Mouse (Mus musculus): ENCODE data around the gene Yipf3. TPM values are rescaled to one million over a fixed set of nuclear protein-coding genes. Genes with fewer than 3 reads are reported as not detected.

Yipf3 gene
- total RNA-seq (2023) = 105 TPM

DNA sequence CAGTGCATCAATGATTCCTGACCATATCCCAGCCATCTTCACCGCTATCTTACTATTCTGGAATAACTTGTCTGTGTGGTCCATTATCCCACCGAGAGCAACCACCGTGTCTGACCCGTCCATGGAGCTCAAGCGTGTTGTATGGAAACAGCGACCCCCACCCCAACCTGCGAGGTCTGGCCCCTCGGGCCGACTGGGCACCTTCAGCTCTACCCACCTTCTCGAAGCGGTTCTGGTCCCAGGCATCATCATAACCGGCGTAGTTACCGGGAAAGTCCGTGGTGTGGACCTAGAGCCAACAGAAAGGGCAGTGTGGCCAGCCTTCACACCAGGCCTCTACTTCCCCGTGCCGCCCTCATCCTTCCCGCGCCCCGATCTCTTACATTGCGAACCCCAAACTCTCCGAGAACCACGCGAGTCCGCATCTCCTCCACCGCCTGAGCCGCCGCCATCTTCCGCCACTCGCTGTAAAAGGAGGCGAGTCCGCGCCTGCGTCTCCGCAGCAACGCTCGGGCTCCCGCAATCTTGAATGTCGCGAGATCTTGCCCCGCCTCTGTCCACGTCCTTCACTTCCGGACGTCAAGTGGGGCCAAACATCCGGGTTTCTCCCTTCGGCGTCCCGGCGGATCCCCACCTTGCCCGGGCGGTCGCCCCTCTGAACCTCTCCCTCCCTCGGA, at the start of gene Yipf3, which contains the start of gene Polr1c:
Gene Yipf3 (plus strand): TSS at position 569 of the 677 bp plus-strand sequence.
Gene Polr1c (minus strand): TSS at position 543 of the 677 bp plus-strand sequence.

DNA sequence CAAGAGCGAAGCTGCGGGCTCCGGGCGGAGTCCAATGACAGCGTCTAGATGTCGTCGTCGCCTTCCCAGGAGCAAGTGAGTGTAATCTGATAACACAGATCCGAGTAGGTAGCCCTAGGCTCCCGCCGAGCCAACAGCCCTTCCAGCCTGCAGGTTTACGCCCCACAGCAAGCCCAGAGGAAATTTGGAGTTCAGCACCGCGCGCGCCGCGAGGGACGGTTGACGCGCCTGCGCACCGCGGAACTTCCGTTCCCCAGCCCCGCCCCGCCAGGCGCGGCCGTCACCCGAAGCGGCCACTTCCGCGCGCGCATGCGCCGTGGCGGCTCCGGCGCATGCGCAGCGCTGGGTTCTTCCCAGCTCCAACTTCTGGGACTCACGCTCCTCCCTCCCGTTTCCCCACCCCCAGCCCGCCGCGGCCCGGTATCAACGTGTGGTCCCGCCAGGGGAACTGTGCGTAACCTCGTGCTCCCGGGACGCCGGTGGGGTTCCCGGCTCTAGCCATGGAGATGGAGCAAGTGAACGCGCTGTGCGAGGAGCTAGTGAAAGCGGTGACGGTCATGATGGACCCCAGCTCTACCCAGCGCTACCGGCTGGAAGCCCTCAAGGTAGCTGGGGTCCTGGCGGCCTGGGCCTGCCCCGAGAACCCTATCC, 45.3 kb upstream of the Yipf3 start, which contains the start of the genes Polh and Xpo5:
Gene Polh (minus strand): TSS at position 225 of the 651 bp plus-strand sequence.
Gene Xpo5 (plus strand): TSS at position 362 of the 651 bp plus-strand sequence.

DNA sequence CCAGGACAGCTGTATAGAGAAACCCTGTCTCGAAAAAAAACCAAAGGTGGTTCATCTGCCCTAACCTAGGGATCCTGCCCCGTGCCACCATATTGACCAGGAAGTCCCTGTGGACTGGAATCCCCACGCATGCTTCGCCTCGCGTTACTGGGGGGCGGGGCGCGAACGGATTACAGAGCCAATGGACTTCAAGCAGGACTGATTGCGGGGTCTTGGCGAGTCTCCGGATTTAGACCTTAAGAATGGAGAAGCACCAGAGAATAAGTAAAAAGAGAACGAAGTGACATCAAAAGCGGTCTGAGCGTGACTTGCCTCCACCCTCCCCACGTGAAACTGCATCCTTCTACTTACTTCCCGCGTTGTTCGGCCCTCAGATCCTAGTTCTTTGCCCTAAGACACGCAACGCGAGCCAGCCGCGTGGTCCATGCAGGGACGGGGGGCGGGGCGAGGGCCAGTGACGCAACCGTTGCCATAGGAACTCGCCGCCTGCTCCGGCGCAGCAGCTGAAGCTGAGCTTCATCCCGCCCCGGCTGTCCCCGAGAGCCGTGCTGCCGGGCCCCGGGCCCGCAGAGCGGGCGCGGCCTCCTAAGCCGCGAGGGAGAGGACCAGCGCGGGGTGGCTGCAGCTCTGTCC, 5.7 kb downstream of the Yipf3 start, which contains the start of gene Lrrc73:
Gene Lrrc73 (plus strand): TSS at position 80 of the 633 bp plus-strand sequence.

DNA sequence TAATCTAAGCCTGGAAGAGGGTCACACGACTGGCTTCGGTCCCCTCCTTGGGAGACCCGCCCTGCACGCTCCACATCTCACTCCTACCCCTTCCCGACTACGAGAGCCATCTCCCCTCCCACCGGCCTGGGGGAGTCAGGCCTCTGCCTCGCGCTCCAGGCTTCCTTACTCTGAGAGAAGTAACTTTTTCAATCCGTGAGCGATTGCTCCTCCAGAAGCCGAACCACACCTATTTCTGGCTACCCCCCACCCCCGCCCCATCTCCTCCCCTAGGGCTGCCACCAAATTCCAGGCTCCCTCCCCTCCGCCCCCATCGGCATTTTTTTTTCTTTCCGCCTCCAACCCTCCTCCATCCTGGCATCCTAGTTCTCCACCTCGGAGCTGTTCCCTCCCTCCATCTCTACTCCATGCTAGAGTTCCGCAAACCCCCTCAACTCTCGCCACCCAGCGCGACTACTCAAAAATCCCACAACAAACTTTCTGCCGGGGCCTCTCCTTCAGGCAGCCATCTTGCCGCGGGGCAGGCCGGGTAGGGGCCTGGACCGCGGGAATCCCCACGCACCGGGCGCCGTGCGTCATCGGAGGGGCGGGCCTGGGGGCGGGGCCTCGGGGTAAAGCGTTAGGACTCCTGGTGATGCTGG, 34.7 kb downstream of the Yipf3 start, which contains the start of gene Tjap1:
Gene Tjap1 (minus strand): TSS at position 544 of the 641 bp plus-strand sequence.

DNA sequence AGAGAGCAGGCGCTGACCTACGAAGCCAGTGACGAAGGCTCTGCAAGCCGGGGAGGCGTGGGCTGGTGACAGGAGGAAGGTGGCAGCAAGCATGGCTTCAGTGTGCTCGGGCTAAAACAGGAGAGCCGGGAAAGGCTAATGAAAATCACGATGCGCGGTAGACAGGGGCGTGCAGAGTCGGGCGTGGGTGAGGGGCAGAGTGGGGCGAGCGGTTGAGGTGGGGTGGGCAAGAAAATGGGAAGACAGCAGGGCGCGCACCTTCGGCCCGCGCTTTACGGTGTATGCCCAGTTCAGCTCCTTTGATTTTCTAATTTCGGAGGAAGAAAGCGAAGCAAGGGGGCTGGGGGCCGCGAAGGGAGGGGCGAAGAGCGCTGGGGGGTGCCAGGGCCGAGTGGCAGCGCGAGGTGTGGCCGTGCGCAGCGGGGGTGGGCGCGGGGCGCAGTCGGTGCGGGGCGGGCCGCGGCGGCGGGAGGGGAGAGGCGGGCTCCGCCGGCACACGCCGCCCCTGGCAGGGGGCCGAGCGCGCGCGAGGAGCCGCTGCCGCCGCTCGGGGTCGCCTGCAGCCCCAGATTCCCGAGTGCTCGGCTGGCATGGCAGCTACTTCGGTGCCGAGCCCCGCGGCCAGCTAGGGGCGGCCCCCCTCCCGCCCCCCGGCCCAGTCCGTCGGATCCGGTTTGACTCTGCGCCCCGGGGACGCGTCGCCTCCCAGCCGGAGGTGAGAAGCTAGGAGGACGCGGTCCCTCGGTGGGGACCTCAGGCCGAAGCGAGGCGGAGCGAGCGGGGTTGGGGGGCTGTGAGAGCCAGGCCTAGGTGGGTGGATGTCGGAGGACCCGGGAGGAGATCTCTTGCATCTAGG, 49.7 kb downstream of the Yipf3 start, which contains the start of gene Dlk2:
Gene Dlk2 (plus strand): TSS at position 58 of the 856 bp plus-strand sequence.

Other genes with a start within 250 kb of the Yipf3 start
- gene Vegfa, start 215.7 kb upstream of the Yipf3 start, total RNA-seq (2023) = 9.1 TPM
- 61.7 TPM for gene Mrps18a, start 137.1 kb upstream of the Yipf3 start, total RNA-seq (2023)
- not detected for gene Rsph9, start 103.9 kb upstream of the Yipf3 start, total RNA-seq (2023)
- gene Mad2l1bp, start 94.5 kb upstream of the Yipf3 start, total RNA-seq (2023) = 21.1 TPM
- 165 TPM for gene Gtpbp2, start 87.0 kb upstream of the Yipf3 start, total RNA-seq (2023)
- 11.8 TPM for gene Polh, start 45.4 kb upstream of the Yipf3 start, total RNA-seq (2023)
- 32.3 TPM for gene Xpo5, start 45.3 kb upstream of the Yipf3 start, total RNA-seq (2023)
- gene Polr1c, start within 50 bp of the Yipf3 start, total RNA-seq (2023) = 67.4 TPM
- 1.2 TPM for gene Lrrc73, start 5.5 kb downstream of the Yipf3 start, total RNA-seq (2023)
- 49.3 TPM for gene Tjap1, start 34.9 kb downstream of the Yipf3 start, total RNA-seq (2023)
- gene Dlk2, start 49.3 kb downstream of the Yipf3 start, total RNA-seq (2023) = not detected
- 13.4 TPM for gene Abcc10, start 80.3 kb downstream of the Yipf3 start, total RNA-seq (2023)
- gene Zfp318, start 135.7 kb downstream of the Yipf3 start, total RNA-seq (2023) = 46.2 TPM
- gene Crip3, start 180.8 kb downstream of the Yipf3 start, total RNA-seq (2023) = not detected
- not detected for gene Slc22a7, start 190.4 kb downstream of the Yipf3 start, total RNA-seq (2023)
- gene Ttbk1, start 239.6 kb downstream of the Yipf3 start, total RNA-seq (2023) = 0.56 TPM
- gene Dnph1, start 248.6 kb downstream of the Yipf3 start, total RNA-seq (2023) = not detected